Mouse (Mus musculus) hindbrain, embryonic 16.5 days (tissue): ENCODE measurements at regions not wholly inside any gene's neighbourhood (a gene's known extent, or its start where the extent isn't known, plus 50 kb on each side); places are given as distances from the start of the nearest gene placed in this dataset.

Source experiments
- ATAC-seq: fragments of 200-750 bp; cut with Nextera tagmentation; 2 replicates; pipeline ENCODE4 v1.8.0; 2017; ENCODE audit warnings: moderate TSS enrichment, moderate library complexity
- H3K27ac ChIP-seq: fragments of 300-500 bp; sonication (generic); 2 replicates; pipeline ENCODE4 v1.5.1; 2014; ENCODE audit warnings: low read depth, mild to moderate bottlenecking, control low read depth, low read length, moderate library complexity
- H3K27me3 ChIP-seq: fragments of 300-500 bp; sonication (generic); replicated peaks from 2 replicates; pipeline ENCODE4 v1.6.1; 2014; ENCODE audit warnings: low read length; ENCODE audit not compliant: control insufficient read depth, insufficient read depth
- H3K36me3 ChIP-seq: fragments of 300-500 bp; sonication (generic); 2 replicates; pipeline ENCODE4 v1.6.1; 2014; ENCODE audit warnings: mild to moderate bottlenecking, low read length, moderate library complexity, mixed read lengths; ENCODE audit not compliant: control insufficient read depth, insufficient read depth
- H3K4me1 ChIP-seq: fragments of 300-500 bp; sonication (generic); 2 replicates; pipeline ENCODE4 v1.6.1; 2014; ENCODE audit warnings: low read depth, low read length; ENCODE audit not compliant: control insufficient read depth, insufficient read depth
- H3K4me2 ChIP-seq: fragments of 300-500 bp; sonication (generic); 2 replicates; pipeline ENCODE4 v1.6.1; 2014; ENCODE audit warnings: mild to moderate bottlenecking, low read length, control low read depth, moderate library complexity
- H3K4me3 ChIP-seq: fragments of 300-500 bp; sonication (generic); 2 replicates; pipeline ENCODE4 v1.5.1; 2014; ENCODE audit warnings: mild to moderate bottlenecking, low read length, control low read depth, moderate library complexity
- H3K9ac ChIP-seq: fragments of 300-500 bp; sonication (generic); 2 replicates; pipeline ENCODE4 v1.6.1; 2014; ENCODE audit warnings: low read depth, mild to moderate bottlenecking, control low read depth, low read length, moderate library complexity
- H3K9me3 ChIP-seq: fragments of 300-500 bp; sonication (generic); 2 replicates; pipeline ENCODE4 v1.6.1; 2014; ENCODE audit warnings: mild to moderate bottlenecking, low read length, moderate library complexity; ENCODE audit not compliant: control insufficient read depth
- WGBS: fragments of 180-500 bp; shearing (Covaris S2); extraction: QIAGEN DNeasy Blood & Tissue Kit; methylation state at CpG from one replicate; pipeline ENCODE4 v1.1.7; 2014; 5-methylcytosine and 5-hydroxymethylcytosine counted together

- H3K4me3 ChIP-seq, result no peak overlapping the region
- no peak overlapping the region for H3K4me2 ChIP-seq
- no peak overlapping the region for H3K27ac ChIP-seq
- H3K4me1 ChIP-seq, result no peaks in the 10 kb centered on the region; the same call in 1 of the 2 replicates
- no peak overlapping the region for H3K9ac ChIP-seq
- no peaks in the 10 kb centered on the region for H3K9me3 ChIP-seq
- no peaks in the 10 kb centered on the region for H3K27me3 ChIP-seq
- ATAC-seq, result no peak
- H3K36me3 ChIP-seq, result no peaks in the 10 kb centered on the region
- 52% methylated on average over 1 of the region's 1 CpGs for WGBS
Measured at GRCm38 (mm10) chr19:14035371-14035770, 122.0 kb downstream of the Olfr1505 start.

- H3K4me3 ChIP-seq, result no peak overlapping the region
- no peak for ATAC-seq
- H3K36me3 ChIP-seq, result no peaks in the 10 kb centered on the region
- H3K9me3 ChIP-seq, result no peaks in the 10 kb centered on the region
- H3K9ac ChIP-seq, result no peak overlapping the region
- no peaks in the 10 kb centered on the region; the same call in 1 of the 2 replicates for H3K4me1 ChIP-seq
- no peak overlapping the region for H3K27ac ChIP-seq
- no peak overlapping the region for H3K4me2 ChIP-seq
- 45% methylated on average over 1 of the region's 1 CpGs for WGBS
- H3K27me3 ChIP-seq, result no peaks in the 10 kb centered on the region
Measured at GRCm38 (mm10) chr19:14035785-14036184, 122.5 kb downstream of the Olfr1505 start.

DNA sequence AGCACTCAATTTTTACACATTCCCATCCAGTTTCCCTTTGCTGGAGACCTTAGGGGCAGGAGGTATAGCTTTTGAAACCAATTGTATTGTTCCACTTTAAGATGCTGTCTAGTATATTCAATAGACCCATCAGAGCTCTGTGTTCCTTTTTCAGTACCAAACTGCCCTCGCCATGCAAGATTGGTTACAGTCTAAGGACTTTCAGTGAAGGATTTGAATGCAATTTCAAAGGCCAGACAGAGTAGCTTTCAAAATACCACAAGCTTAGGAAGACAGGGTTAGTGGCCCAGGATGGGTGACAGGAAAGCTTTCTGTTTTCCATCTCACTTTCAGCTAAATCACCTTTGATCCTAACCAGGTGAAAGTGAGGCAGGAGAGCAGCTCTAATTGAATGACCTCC, 123.4 kb downstream of the Olfr1505 start:
- H3K9me3 ChIP-seq, result no peaks in the 10 kb centered on the region
- H3K4me1 ChIP-seq, result no peaks in the 10 kb centered on the region; the same call in 1 of the 2 replicates
- no peak overlapping the region for H3K9ac ChIP-seq
- WGBS, result 24% methylated on average over 1 of the region's 1 CpGs
- no peaks in the 10 kb centered on the region for H3K27me3 ChIP-seq
- ATAC-seq, result no peak
- no peaks in the 10 kb centered on the region for H3K36me3 ChIP-seq
- no peak overlapping the region for H3K4me2 ChIP-seq
- no peak overlapping the region for H3K27ac ChIP-seq
- H3K4me3 ChIP-seq, result no peak overlapping the region

- no peak overlapping the region for H3K9ac ChIP-seq
- no peaks in the 10 kb centered on the region for H3K9me3 ChIP-seq
- H3K27ac ChIP-seq, result no peak overlapping the region
- H3K4me1 ChIP-seq, result no peaks in the 10 kb centered on the region
- no peak overlapping the region for H3K4me3 ChIP-seq
- WGBS, result 33% methylated on average over 5 of the region's 5 CpGs
- ATAC-seq, result 0 out of 2 replicates have a peak, but pooled peaks have one; percentile 48
- no peaks in the 10 kb centered on the region for H3K27me3 ChIP-seq
- H3K4me2 ChIP-seq, result no peak overlapping the region
- no peaks in the 10 kb centered on the region for H3K36me3 ChIP-seq
Measured at GRCm38 (mm10) chr19:14042753-14043152, 129.4 kb downstream of the Olfr1505 start.

DNA sequence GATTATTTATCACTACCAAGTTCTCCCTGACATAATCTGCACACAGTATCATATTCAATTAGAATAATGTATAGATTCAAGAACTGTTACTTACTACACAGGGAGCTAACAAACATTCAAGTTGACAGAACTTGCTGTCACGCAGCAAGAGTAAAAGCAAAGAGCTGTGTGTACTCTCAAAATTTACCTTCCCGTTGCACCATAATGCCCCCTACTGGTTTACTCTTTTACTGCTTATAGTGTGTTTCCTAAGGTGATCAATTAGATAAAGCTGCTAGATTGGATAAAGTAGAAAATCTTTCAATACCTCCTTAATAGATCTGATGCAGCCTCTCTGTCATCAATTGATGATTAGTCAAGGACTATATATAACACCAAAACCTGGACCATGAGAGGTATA, 132.1 kb downstream of the Olfr1505 start:
- H3K27me3 ChIP-seq, result no peaks in the 10 kb centered on the region
- H3K27ac ChIP-seq, result no peak overlapping the region
- no peaks in the 10 kb centered on the region for H3K4me1 ChIP-seq
- no peak overlapping the region for H3K9ac ChIP-seq
- no peak overlapping the region for H3K4me2 ChIP-seq
- no peak for ATAC-seq
- H3K36me3 ChIP-seq, result no peaks in the 10 kb centered on the region
- no peaks in the 10 kb centered on the region for H3K9me3 ChIP-seq
- WGBS, result 56% methylated on average over 2 of the region's 2 CpGs
- H3K4me3 ChIP-seq, result no peak overlapping the region

DNA sequence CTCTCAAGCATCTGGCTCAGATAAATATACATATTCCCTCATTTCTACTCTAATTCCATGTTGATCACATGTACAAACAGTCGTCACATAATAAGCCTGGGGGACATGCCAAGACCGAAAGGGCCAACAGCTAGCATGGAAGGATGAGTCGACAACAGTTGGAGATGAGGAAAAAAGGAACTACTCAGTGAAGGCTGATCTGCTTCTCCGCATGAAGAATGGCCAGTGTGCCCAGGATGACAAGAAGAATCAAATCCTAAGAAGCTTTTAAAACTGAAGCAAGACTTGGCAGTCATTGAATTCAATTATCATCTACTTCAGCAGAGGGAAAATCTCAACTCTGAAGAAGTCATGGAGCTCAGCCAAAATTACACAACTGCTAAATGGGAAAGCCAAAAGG, 138.7 kb downstream of the Olfr1505 start:
- ATAC-seq, result no peak

GRCm38 (mm10) chr19:14080538-14080937, 167.2 kb downstream of the Olfr1505 start:
- peaks cover 3% of the 10 kb centered on the region; the same call in 1 of the 2 replicates for H3K9me3 ChIP-seq
- H3K4me1 ChIP-seq, result no peaks in the 10 kb centered on the region
- no peak for ATAC-seq
- 13% methylated on average over 2 of the region's 2 CpGs for WGBS
- H3K4me2 ChIP-seq, result no peak overlapping the region
- no peaks in the 10 kb centered on the region for H3K27me3 ChIP-seq
- H3K9ac ChIP-seq, result no peak overlapping the region
- no peak overlapping the region for H3K27ac ChIP-seq
- no peaks in the 10 kb centered on the region for H3K36me3 ChIP-seq
- no peak overlapping the region for H3K4me3 ChIP-seq

More for the DNA sequence above, 138.7 kb downstream of the Olfr1505 start:
- Histone ChIP-seq H3K9ac (no peak overlapping the region), H3K27me3 (no peaks in the 10 kb centered on the region), H3K27ac (no peak overlapping the region), H3K4me3 (no peak overlapping the region), H3K36me3 (no peaks in the 10 kb centered on the region), H3K4me2 (no peak overlapping the region), H3K9me3 (no peaks in the 10 kb centered on the region), H3K4me1 (no peaks in the 10 kb centered on the region)
- WGBS, result 77% methylated on average over 4 of the region's 4 CpGs

GRCm38 (mm10) chr19:14084726-14085125, 171.4 kb downstream of the Olfr1505 start:
- H3K9ac ChIP-seq, result no peak overlapping the region
- no peak for ATAC-seq
- WGBS, result 83% methylated on average over 3 of the region's 3 CpGs
- H3K36me3 ChIP-seq, result no peaks in the 10 kb centered on the region
- no peaks in the 10 kb centered on the region for H3K27me3 ChIP-seq
- H3K4me1 ChIP-seq, result no peaks in the 10 kb centered on the region
- no peak overlapping the region for H3K27ac ChIP-seq
- H3K9me3 ChIP-seq, result peaks cover 3% of the 10 kb centered on the region; the same call in 1 of the 2 replicates
- H3K4me3 ChIP-seq, result no peak overlapping the region
- H3K4me2 ChIP-seq, result no peak overlapping the region

GRCm38 (mm10) chr19:14090106-14090505, 176.8 kb downstream of the Olfr1505 start:
- H3K27me3 ChIP-seq, result no peaks in the 10 kb centered on the region
- no peak overlapping the region for H3K27ac ChIP-seq
- H3K4me3 ChIP-seq, result no peak overlapping the region
- H3K9ac ChIP-seq, result no peak overlapping the region
- H3K4me2 ChIP-seq, result no peak overlapping the region
- ATAC-seq, result no peak
- H3K4me1 ChIP-seq, result no peaks in the 10 kb centered on the region
- H3K9me3 ChIP-seq, result no peaks in the 10 kb centered on the region
- no peaks in the 10 kb centered on the region for H3K36me3 ChIP-seq
- 93% methylated on average over 3 of the region's 3 CpGs for WGBS

DNA sequence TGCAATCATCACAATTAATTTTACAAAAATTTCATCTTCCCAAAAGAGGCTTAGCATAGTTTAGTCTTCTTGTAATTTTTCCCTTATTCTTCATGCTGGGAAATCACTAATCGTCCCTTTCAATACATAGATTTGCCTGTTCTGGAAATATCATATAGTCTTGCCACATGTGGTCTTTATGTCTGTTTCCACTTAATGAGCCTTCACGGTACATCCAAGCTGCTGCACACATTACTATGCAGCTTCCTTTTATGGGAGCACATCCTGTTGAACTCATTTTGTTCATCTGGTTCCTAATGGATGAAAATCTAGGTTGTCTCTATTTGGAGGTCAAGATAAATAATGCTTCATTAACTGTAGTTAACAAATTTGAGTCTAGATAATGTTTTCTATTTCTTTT, 180.9 kb downstream of the Olfr1505 start:
- Histone ChIP-seq H3K27ac (no peak overlapping the region), H3K4me3 (no peak overlapping the region), H3K4me2 (no peak overlapping the region), H3K9me3 (no peaks in the 10 kb centered on the region), H3K27me3 (no peaks in the 10 kb centered on the region), H3K9ac (no peak overlapping the region), H3K36me3 (no peaks in the 10 kb centered on the region), H3K4me1 (no peaks in the 10 kb centered on the region)
- ATAC-seq, result no peak
- 60% methylated on average over 2 of the region's 2 CpGs for WGBS
